Mouse (Mus musculus): ENCODE results near the gene Hist1h1e. TPM values are rescaled to one million over a fixed set of nuclear protein-coding genes. Genes with fewer than 3 reads are reported as not detected.
"Not testable (repeated sequence)": the region's sequence is repeated elsewhere in the genome, so short reads cannot be mapped to it uniquely, and the experiment has no call there.

The Hist1h1e gene
- total RNA-seq, 2 experiments from 2014 or later: 69.3 to 81.5 TPM

DNA sequence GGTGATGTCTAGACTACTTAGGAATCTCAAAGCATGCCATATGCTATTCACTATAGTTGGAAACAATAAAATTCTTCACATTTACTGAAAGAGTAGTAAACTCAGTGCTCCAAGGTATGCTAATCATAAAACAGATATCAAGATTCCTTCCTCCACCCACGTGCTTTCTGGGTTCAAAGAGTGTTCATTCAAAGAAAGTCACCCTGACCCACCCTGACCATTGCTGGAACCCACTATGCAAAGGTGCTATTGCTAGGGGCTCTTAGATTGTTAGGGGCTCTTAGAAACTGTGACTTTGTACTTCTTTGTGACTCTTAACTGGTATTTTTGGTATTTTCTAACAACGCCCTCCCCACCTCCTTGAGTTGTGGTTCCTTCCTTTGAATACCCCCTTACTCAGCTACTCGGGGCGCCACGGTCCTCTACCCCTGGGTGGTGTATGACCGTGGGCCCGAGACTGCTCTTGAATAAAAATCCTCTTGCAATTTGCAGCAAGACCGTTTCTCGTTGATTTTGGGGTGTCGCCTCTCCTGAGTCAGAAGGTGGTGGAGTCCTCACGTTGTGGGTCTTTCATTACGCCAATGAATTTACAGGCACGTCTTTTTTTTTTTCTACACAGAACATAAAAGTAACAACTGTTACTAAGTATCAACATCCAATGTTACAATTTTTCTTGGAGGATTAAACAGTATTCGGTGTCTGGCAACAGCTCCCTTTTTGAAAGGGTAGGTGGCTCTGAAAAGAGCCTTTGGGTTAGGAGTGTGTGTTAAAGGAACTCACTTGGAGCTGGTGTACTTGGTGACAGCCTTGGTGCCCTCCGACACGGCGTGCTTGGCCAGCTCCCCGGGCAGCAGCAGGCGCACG lies 49.1 kb downstream of the Hist1h1e start:
- DNase-seq (ENCODE audit: low spot score in 2 of 2): not testable (repeated sequence)

DNA sequence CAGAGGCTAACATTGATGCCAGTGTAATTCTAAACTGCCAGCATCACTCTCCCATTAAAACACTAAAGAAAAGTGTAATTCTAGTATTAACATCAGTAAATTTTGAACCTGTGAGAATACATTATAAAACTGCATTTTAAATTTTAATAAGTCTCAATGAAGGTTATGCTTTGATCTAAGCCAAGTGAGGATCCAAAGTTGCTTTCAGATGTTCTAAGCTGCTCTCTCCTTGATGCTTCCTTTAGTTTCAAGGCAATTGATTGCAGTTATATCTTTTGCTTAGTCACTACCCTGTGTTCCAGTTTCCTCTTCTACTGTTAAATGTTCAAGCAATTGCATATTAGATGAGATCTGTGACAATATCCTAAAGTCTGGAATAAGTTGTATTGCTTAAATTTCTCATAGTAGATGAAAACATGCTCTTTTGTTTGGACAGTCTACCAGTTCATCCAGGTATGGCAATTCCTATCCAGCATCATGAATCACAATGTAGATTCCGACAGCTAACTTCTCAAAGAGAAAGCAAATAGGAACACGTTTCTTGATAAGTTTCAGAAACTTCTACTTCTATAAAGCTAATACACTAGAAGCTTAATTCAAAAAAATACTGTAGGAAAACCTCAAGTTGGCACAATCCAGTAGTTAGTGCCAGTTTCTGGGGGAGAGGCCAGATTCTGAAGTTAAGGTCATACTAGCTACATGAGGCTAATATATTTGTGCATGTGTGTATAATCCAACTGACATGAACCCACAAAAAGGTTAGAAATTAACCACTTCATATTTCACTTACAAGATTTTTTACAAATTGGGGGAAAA lies 49.9 kb downstream of the Hist1h1e start:
- DNase-seq (ENCODE audit: low spot score in 2 of 2): no peak

DNA sequence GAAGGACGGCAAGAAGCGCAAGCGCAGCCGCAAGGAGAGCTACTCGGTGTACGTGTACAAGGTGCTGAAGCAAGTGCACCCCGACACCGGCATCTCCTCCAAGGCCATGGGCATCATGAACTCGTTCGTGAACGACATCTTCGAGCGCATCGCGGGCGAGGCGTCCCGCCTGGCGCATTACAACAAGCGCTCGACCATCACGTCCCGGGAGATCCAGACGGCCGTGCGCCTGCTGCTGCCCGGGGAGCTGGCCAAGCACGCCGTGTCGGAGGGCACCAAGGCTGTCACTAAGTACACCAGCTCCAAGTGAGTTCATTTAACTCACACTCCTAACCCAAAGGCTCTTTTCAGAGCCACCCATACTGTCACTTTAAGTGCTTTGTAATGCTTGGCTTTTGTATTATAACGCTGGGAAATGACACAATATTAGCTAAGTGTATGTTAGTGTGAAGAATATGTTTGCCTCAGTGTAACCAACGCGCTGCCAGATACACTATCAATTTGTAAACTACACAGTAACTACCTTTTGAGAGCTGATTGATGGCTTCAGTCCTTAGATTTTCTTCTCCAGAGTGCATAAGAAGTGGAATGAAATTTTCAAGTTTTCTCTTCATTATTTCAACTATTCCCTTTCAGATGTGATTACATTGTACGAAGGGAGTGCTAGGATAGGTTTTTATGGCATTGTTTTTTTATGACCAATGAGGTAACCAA lies 50.7 kb downstream of the Hist1h1e start:
- not testable (repeated sequence) for DNase-seq (ENCODE audit: low spot score in 2 of 2)

DNA sequence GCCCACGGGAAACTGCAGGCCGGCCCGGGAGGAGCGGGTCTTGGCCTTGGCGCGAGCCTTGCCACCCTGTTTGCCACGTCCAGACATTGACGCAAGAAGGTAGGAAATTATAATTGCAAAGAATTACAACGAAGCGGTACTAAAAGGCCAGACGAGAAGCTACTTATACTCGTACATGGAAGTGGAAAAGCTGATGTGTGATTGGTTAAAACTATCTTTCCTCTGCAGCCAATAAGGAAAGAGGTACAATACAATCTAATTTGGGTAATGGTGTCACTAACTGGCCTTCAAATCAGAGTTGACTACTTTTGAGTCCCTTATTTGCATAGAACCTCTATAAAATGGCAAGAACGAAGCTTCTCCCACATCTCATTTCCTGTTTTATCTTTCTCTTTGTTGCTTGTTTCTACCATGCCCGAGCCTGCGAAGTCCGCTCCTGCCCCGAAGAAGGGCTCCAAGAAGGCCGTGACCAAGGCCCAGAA lies 51.3 kb downstream of the Hist1h1e start, which contains the start of the genes Hist1h2ae and Hist1h2bg:
Hist1h2ae (minus strand) TSS at position 199 of the 482 bp plus-strand sequence.
Hist1h2bg (plus strand) TSS at position 375 of the 482 bp plus-strand sequence.
- peak; percentile 61 to 72 for DNase-seq (ENCODE audit: low spot score in 2 of 2)

Small RNAs within 50 kb of the gene (microRNA-seq; reads per million reads assigned to microRNA genes)
- gene Gm44359 (0 reads per million in 2 experiments), gene Gm44394 (0 reads per million in 2 experiments)

Other genes with a start within 250 kb of the Hist1h1e start
- gene Abt1, start 198.7 kb downstream of the Hist1h1e start, total RNA-seq (2021): 1 to 10 TPM; 7.0 to 7.5 TPM
- gene Btn1a1, start 156.7 kb downstream of the Hist1h1e start, total RNA-seq (2021): not detected
- gene Btn2a2, start 133.7 kb downstream of the Hist1h1e start, total RNA-seq (2021): under 1 TPM; 0.53 to 0.58 TPM
- gene Hist1h4h, start 91.5 kb downstream of the Hist1h1e start, total RNA-seq (2021): 100 to 1,000 TPM; 280 to 315 TPM
- 10 to 100 TPM; 45.7 to 51.3 TPM for gene Hist1h2af, start 88.7 kb downstream of the Hist1h1e start, total RNA-seq (2021)
- gene Hist1h3g, start 87.1 kb downstream of the Hist1h1e start, total RNA-seq (2021): 10 to 100 TPM; 19.1 to 19.9 TPM
- gene Hist1h2bh, start 79.2 kb downstream of the Hist1h1e start, total RNA-seq (2021): 1 to 10 TPM; 5.1 TPM
- gene Hist1h3f, start 78.5 kb downstream of the Hist1h1e start, total RNA-seq (2021): 10 to 100 TPM; 28.3 to 32.7 TPM
- 100 to 1,000 TPM; 140 to 182 TPM for gene Hist1h4f, start 70.9 kb downstream of the Hist1h1e start, total RNA-seq (2021)
- 1 to 10 TPM; 6.4 to 6.6 TPM for gene Hist1h1d, start 69.3 kb downstream of the Hist1h1e start, total RNA-seq (2021)
- 10 to 100 TPM; 77.0 to 85.3 TPM for gene Hist1h3e, start 60.2 kb downstream of the Hist1h1e start, total RNA-seq (2021)
- 10 to 100 TPM; 13.0 to 14.0 TPM for gene Hist1h2ae, start 51.3 kb downstream of the Hist1h1e start, total RNA-seq (2021)
- gene Hist1h2bg, start 51.2 kb downstream of the Hist1h1e start, total RNA-seq (2021): 100 to 1,000 TPM; 105 to 126 TPM
- gene Hist1h2bf, start 48.4 kb downstream of the Hist1h1e start, total RNA-seq (2021): 10 to 100 TPM; 44.2 to 62.6 TPM
- 1 to 10 TPM; 5.3 to 5.6 TPM for gene Hist1h2ad, start 48.2 kb downstream of the Hist1h1e start, total RNA-seq (2021)
- gene Hist1h3d, start 46.8 kb downstream of the Hist1h1e start, total RNA-seq (2021): 10 to 100 TPM; 13.0 to 15.0 TPM
- 100 to 1,000 TPM; 147 to 163 TPM for gene Hist1h4d, start 41.0 kb downstream of the Hist1h1e start, total RNA-seq (2021)
- gene Hist1h2be, start 1.4 kb downstream of the Hist1h1e start, total RNA-seq (2021): 1 to 10 TPM; 6.7 to 8.4 TPM
- 1 to 10 TPM; 2.6 to 3.3 TPM for gene Hist1h2ac, start 61.4 kb upstream of the Hist1h1e start, total RNA-seq (2021)
- gene Hist1h2bc, start 61.6 kb upstream of the Hist1h1e start, total RNA-seq (2021): 10 to 100 TPM; 27.9 to 28.0 TPM
- not detected for gene Hist1h1t, start 73.3 kb upstream of the Hist1h1e start, total RNA-seq (2021)
- gene Hist1h4c, start 75.9 kb upstream of the Hist1h1e start, total RNA-seq (2021): 100 to 1,000 TPM; 102 to 111 TPM
- 1 to 10 TPM; 3.4 to 5.9 TPM for gene Hfe, start 88.3 kb upstream of the Hist1h1e start, total RNA-seq (2021)
- gene Hist1h1c, start 116.2 kb upstream of the Hist1h1e start, total RNA-seq (2021): 100 to 1,000 TPM in 1 of 2 experiments, 10 to 100 TPM in 1; 87.1 to 106 TPM
- gene Hist1h3c, start 123.0 kb upstream of the Hist1h1e start, total RNA-seq (2021): 10 to 100 TPM; 23.5 to 26.8 TPM
- 10 to 100 TPM; 38.1 to 45.9 TPM for gene Hist1h2bb, start 124.2 kb upstream of the Hist1h1e start, total RNA-seq (2021)
- gene Hist1h2ab, start 128.6 kb upstream of the Hist1h1e start, total RNA-seq (2021): 10 to 100 TPM; 65.7 to 68.4 TPM
- gene Hist1h3b, start 129.7 kb upstream of the Hist1h1e start, total RNA-seq (2021): 10 to 100 TPM; 67.7 to 73.1 TPM
- gene Hist1h4b, start 134.5 kb upstream of the Hist1h1e start, total RNA-seq (2021): 10 to 100 TPM; 80.9 to 84.6 TPM
- 10 to 100 TPM; 71.9 to 72.7 TPM for gene Hist1h4a, start 138.7 kb upstream of the Hist1h1e start, total RNA-seq (2021)
- gene Hist1h3a, start 139.8 kb upstream of the Hist1h1e start, total RNA-seq (2021): 10 to 100 TPM; 68.7 to 70.1 TPM
- 10 to 100 TPM; 47.3 to 51.5 TPM for gene Hist1h1a, start 141.1 kb upstream of the Hist1h1e start, total RNA-seq (2021)
- not detected for gene Trim38, start 147.4 kb upstream of the Hist1h1e start, total RNA-seq (2021)
- gene Slc17a2, start 184.4 kb upstream of the Hist1h1e start, total RNA-seq (2021): not detected
- not detected for gene Slc17a3, start 216.9 kb upstream of the Hist1h1e start, total RNA-seq (2021)
- gene Slc17a1, start 245.2 kb upstream of the Hist1h1e start, total RNA-seq (2021): not detected

Measured in layer of hippocampus, postnatal 10 days (tissue).